Mouse (Mus musculus) forebrain, embryonic 13.5 days (tissue): ENCODE measurements around the gene Ano1. TPM values are rescaled to one million over a fixed set of nuclear protein-coding genes. Genes with fewer than 3 reads are reported as not detected.

Experiments
- ATAC-seq: fragments of 200-750 bp; cut with Nextera tagmentation; 2 replicates; pipeline ENCODE4 v1.8.0; 2017
- H3K27ac ChIP-seq: fragments of 300-500 bp; sonication (generic); 2 replicates; pipeline ENCODE4 v1.5.1; 2015; ENCODE audit warnings: inconsistent platforms, mild to moderate bottlenecking, moderate library complexity
- H3K27me3 ChIP-seq: fragments of 300-500 bp; sonication (generic); 2 replicates; pipeline ENCODE4 v1.6.1; 2015; ENCODE audit warnings: mild to moderate bottlenecking, inconsistent platforms
- H3K36me3 ChIP-seq: fragments of 300-500 bp; sonication (generic); 2 replicates; pipeline ENCODE4 v1.6.1; 2015; ENCODE audit warnings: mild to moderate bottlenecking, inconsistent platforms; ENCODE audit not compliant: poor library complexity, severe bottlenecking
- H3K4me1 ChIP-seq: fragments of 300-500 bp; sonication (generic); 2 replicates; pipeline ENCODE4 v1.6.1; 2015; ENCODE audit warnings: inconsistent platforms
- H3K4me2 ChIP-seq: fragments of 300-500 bp; sonication (generic); 2 replicates; pipeline ENCODE4 v1.6.1; 2015; ENCODE audit warnings: inconsistent platforms, mild to moderate bottlenecking, moderate library complexity
- H3K4me3 ChIP-seq: fragments of 300-500 bp; sonication (generic); 2 replicates; pipeline ENCODE4 v1.5.1; 2015; ENCODE audit warnings: mild to moderate bottlenecking, inconsistent platforms
- H3K9ac ChIP-seq: fragments of 300-500 bp; sonication (generic); 2 replicates; pipeline ENCODE4 v1.6.1; 2015; ENCODE audit warnings: mild to moderate bottlenecking, inconsistent platforms
- H3K9me3 ChIP-seq: fragments of 300-500 bp; sonication (generic); replicated peaks from 2 replicates; pipeline ENCODE4 v1.6.1; 2016; ENCODE audit warnings: inconsistent platforms
- WGBS: fragments of 180-500 bp; shearing (Covaris S2); methylation state at CpG from one replicate; pipeline ENCODE4 v1.1.7; 2015; 5-methylcytosine and 5-hydroxymethylcytosine counted together
- polyA plus RNA-seq: library from polyadenylated mRNA; unstranded; fragments of >200 nt; fragmentation: Nextera tagmentation; extraction: Ambion mirVana; gene quantifications from 2 replicates; pipeline ENCODE4 v1.2.1, GENCODE M21; 2015

The Ano1 gene
- polyA plus RNA-seq, 1 experiment from 2014 or later = 12.3 TPM

GRCm38 (mm10) chr7:144764013-144764412 lies 12.2 kb upstream of the Ano1 start:
- no peak overlapping the region for H3K9ac ChIP-seq
- H3K4me1 ChIP-seq = peaks cover 21% of the 10 kb centered on the region
- H3K4me3 ChIP-seq = no peak overlapping the region
- H3K9me3 ChIP-seq = no peaks in the 10 kb centered on the region
- no peak overlapping the region for H3K4me2 ChIP-seq
- no peaks in the 10 kb centered on the region for H3K36me3 ChIP-seq
- WGBS = 74% methylated on average over 2 of the region's 2 CpGs
- no peaks in the 10 kb centered on the region for H3K27me3 ChIP-seq
- ATAC-seq = no peak
- no peak overlapping the region for H3K27ac ChIP-seq

GRCm38 (mm10) chr7:144762496-144763235 lies 10.9 kb upstream of the Ano1 start:
- 69% methylated on average over 16 of the region's 16 CpGs for WGBS
- Histone ChIP-seq H3K9ac (no peak overlapping the region), H3K36me3 (no peaks in the 10 kb centered on the region), H3K27me3 (no peaks in the 10 kb centered on the region), H3K9me3 (no peaks in the 10 kb centered on the region), H3K4me3 (no peak overlapping the region), H3K4me2 (no peak overlapping the region), H3K27ac (no peak overlapping the region), H3K4me1 (peaks cover 21% of the 10 kb centered on the region)
- ATAC-seq = no peak

GRCm38 (mm10) chr7:144760228-144760627 lies 8.5 kb upstream of the Ano1 start:
- no peaks in the 10 kb centered on the region for H3K27me3 ChIP-seq
- H3K4me2 ChIP-seq = no peak overlapping the region
- H3K36me3 ChIP-seq = no peaks in the 10 kb centered on the region
- WGBS = 50% methylated on average over 9 of the region's 9 CpGs
- H3K27ac ChIP-seq = 0 out of 2 replicates have a peak overlapping the region, but pooled peaks have one; percentile 14
- peaks cover 27% of the 10 kb centered on the region for H3K4me1 ChIP-seq
- H3K9ac ChIP-seq = no peak overlapping the region
- no peaks in the 10 kb centered on the region for H3K9me3 ChIP-seq
- no peak overlapping the region for H3K4me3 ChIP-seq
- no peak for ATAC-seq

GRCm38 (mm10) chr7:144759455-144759854 lies 7.7 kb upstream of the Ano1 start:
- Histone ChIP-seq H3K9ac (no peak overlapping the region), H3K4me1 (peaks cover 24% of the 10 kb centered on the region), H3K4me3 (no peak overlapping the region), H3K27me3 (no peaks in the 10 kb centered on the region), H3K9me3 (no peaks in the 10 kb centered on the region), H3K4me2 (no peak overlapping the region), H3K36me3 (no peaks in the 10 kb centered on the region), H3K27ac (no peak overlapping the region)
- ATAC-seq = peak; percentile 3; the same call in 1 of the 2 replicates
- 70% methylated on average over 2 of the region's 2 CpGs for WGBS

DNA sequence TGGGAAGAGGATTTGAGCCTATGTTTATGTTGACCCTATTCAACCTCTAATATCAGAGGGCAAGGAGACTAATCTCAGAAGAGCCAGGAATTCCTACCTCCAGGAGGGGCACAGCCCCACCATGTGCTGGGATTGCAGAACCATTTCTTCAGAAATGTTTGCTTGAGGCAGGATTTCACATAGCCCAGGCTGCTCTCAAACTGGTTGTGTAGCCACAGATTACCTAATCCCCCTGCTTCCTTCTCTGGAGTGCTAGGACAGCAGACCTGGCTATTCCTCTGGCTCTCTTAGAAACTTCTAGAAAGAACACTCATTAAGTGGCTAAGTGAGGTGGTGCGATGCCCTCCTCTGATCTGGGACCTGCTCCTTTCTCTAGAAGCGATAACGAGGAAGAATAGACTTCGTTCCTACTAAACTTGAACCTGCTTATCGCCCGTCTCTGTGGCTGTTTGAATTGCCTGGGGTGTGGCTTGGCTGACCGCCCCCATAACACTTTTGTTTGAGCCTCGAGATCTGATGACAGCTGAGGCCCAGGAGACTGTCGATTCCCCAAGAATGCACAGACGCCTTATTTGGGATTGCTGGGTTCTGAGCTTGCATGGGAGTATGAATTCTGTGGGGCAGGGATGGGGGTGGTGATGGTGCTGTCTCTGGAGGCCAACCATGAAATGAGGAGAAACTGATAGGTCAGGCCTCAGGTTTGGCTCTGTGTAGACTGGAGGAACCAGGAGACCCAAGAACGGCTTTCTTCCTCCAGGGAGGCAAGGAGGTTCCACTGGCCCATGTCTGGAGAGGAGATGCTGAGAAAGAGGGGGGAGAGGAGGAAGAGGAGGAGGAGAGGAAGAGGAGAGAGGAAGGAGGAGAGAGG lies 4.0 kb upstream of the Ano1 start:
- 63% methylated on average over 11 of the region's 11 CpGs for WGBS
- Histone ChIP-seq H3K9me3 (no peaks in the 10 kb centered on the region), H3K27me3 (no peaks in the 10 kb centered on the region), H3K27ac (no peak overlapping the region), H3K4me1 (peaks cover 18% of the 10 kb centered on the region; the same call in 1 of the 2 replicates), H3K9ac (no peak overlapping the region), H3K4me3 (no peak overlapping the region), H3K36me3 (no peaks in the 10 kb centered on the region), H3K4me2 (no peak overlapping the region)
- ATAC-seq = no peak

- Histone ChIP-seq H3K4me3 (no peak overlapping the region), H3K36me3 (no peaks in the 10 kb centered on the region), H3K9ac (no peak overlapping the region), H3K9me3 (no peaks in the 10 kb centered on the region), H3K27me3 (no peaks in the 10 kb centered on the region), H3K27ac (no peak overlapping the region), H3K4me2 (no peak overlapping the region), H3K4me1 (peaks cover 12% of the 10 kb centered on the region; the same call in 1 of the 2 replicates)
- ATAC-seq = no peak
- WGBS = 94% methylated on average over 2 of the region's 2 CpGs
Measured at GRCm38 (mm10) chr7:144754722-144755121, 2.9 kb upstream of the Ano1 start.

GRCm38 (mm10) chr7:144753657-144754031 lies 1.9 kb upstream of the Ano1 start:
- H3K9ac ChIP-seq = no peak overlapping the region
- no peak overlapping the region for H3K4me3 ChIP-seq
- ATAC-seq = no peak
- no peaks in the 10 kb centered on the region for H3K27me3 ChIP-seq
- H3K27ac ChIP-seq = no peak overlapping the region
- no peaks in the 10 kb centered on the region for H3K9me3 ChIP-seq
- H3K36me3 ChIP-seq = no peaks in the 10 kb centered on the region
- 0 out of 2 replicates have a peak, but pooled peaks cover 6% of the 10 kb centered on the region for H3K4me1 ChIP-seq
- H3K4me2 ChIP-seq = no peak overlapping the region
- WGBS = 87% methylated on average over 9 of the region's 9 CpGs

- Histone ChIP-seq H3K36me3 (no peaks in the 10 kb centered on the region), H3K27ac (no peak overlapping the region), H3K4me3 (no peak overlapping the region), H3K9ac (no peak overlapping the region), H3K27me3 (no peaks in the 10 kb centered on the region), H3K9me3 (no peaks in the 10 kb centered on the region), H3K4me2 (no peak overlapping the region), H3K4me1 (0 out of 2 replicates have a peak, but pooled peaks cover 6% of the 10 kb centered on the region)
- WGBS = 86% methylated on average over 14 of the region's 14 CpGs
- no peak for ATAC-seq
Measured at GRCm38 (mm10) chr7:144752919-144753656, 1.3 kb upstream of the Ano1 start.

DNA sequence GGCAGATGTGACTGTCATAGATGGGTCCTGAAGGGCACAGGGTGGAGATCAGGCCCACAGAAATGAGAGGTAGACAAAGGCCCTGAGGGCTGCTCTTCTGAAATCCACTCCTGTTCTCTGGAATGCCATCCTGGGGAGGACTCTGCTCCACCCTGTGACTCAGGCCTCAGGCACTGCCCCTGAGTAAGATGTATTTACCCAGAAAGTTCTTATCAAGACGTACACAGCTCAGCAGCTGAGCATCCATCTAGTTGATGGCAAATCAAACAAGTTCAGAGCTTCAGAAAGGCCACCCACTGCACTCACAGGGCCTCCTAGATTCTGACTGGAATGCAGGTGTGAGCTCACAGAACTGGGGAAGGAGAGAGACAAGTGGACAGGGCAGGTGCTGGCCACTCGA lies 4.0 kb downstream of the Ano1 start:
- H3K4me1 ChIP-seq = no peaks in the 10 kb centered on the region
- no peaks in the 10 kb centered on the region for H3K9me3 ChIP-seq
- H3K36me3 ChIP-seq = no peaks in the 10 kb centered on the region
- H3K9ac ChIP-seq = no peak overlapping the region
- WGBS = 70% methylated on average over 2 of the region's 2 CpGs
- no peak overlapping the region for H3K27ac ChIP-seq
- no peak overlapping the region for H3K4me3 ChIP-seq
- no peaks in the 10 kb centered on the region for H3K27me3 ChIP-seq
- ATAC-seq = no peak
- H3K4me2 ChIP-seq = no peak overlapping the region

GRCm38 (mm10) chr7:144746466-144746865 lies 5.3 kb downstream of the Ano1 start:
- WGBS = 94% methylated on average over 4 of the region's 4 CpGs
- ATAC-seq = no peak
- H3K4me1 ChIP-seq = no peaks in the 10 kb centered on the region
- no peak overlapping the region for H3K4me2 ChIP-seq
- no peaks in the 10 kb centered on the region for H3K36me3 ChIP-seq
- H3K27me3 ChIP-seq = no peaks in the 10 kb centered on the region
- no peak overlapping the region for H3K4me3 ChIP-seq
- H3K27ac ChIP-seq = no peak overlapping the region
- no peak overlapping the region for H3K9ac ChIP-seq
- no peaks in the 10 kb centered on the region for H3K9me3 ChIP-seq

GRCm38 (mm10) chr7:144743874-144744273 lies 7.9 kb downstream of the Ano1 start:
- Histone ChIP-seq H3K27me3 (no peaks in the 10 kb centered on the region), H3K4me1 (peaks cover 13% of the 10 kb centered on the region), H3K36me3 (no peaks in the 10 kb centered on the region), H3K27ac (no peak overlapping the region), H3K4me2 (no peak overlapping the region), H3K4me3 (no peak overlapping the region), H3K9me3 (no peaks in the 10 kb centered on the region), H3K9ac (no peak overlapping the region)
- ATAC-seq = no peak
- WGBS = 86% methylated on average over 5 of the region's 5 CpGs

DNA sequence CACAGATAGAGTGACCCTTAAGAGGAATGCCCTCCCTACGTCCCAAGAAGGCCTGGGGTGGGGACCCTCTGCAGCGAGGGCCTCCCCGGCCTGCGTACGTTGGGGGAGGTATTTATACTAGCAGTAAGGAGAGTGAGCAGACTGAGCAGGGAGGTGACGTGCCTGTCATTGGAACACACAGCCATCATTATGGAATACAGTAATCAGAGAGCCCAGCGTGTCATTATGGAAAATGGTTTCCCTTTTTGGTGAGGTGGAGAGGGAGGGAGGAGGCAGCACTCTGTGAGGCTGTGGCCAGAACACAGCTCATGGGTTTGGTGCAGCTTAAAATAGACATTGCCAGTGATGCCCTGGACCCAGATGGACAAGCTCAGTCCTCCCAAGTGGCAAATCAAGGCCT lies 11.1 kb downstream of the Ano1 start:
- WGBS = 62% methylated on average over 7 of the region's 7 CpGs
- Histone ChIP-seq H3K4me2 (no peak overlapping the region), H3K9ac (no peak overlapping the region), H3K4me1 (peaks cover 32% of the 10 kb centered on the region), H3K4me3 (no peak overlapping the region), H3K27me3 (peaks cover 19% of the 10 kb centered on the region; the same call in 1 of the 2 replicates), H3K36me3 (no peaks in the 10 kb centered on the region), H3K27ac (no peak overlapping the region), H3K9me3 (no peaks in the 10 kb centered on the region)
- ATAC-seq = peak; percentile 48
